Mouse (Mus musculus) T-helper 17 cell (primary cell): ENCODE data around the gene Colgalt1.

Experiments
- in situ Hi-C, 2 experiments: fragments of 300-600 bp; cut with MboI, MseI; formaldehyde crosslinking; loops; 1 replicate in 1 of 2; 2 replicates in 1 of 2; pipeline ENCODE4 v1.15.1; 2025; ENCODE audit warnings: high pct_unique_total_duplicates in 2 of 2

Colgalt1 gene

GRCm38 (mm10) chr8:71665331-71666130 lies 54.7 kb downstream of the Colgalt1 start:
- in situ Hi-C loops, result loop anchor here in 1 of 2 experiments (10.0 kb wide), 1 partner anchor 101 kb away; the partner anchor contains the start of genes Nxnl1 and Slc27a1

- in situ Hi-C loops, result loop anchor here in 1 of 2 experiments (10.0 kb wide), 1 partner anchor 102 kb away; the partner anchor contains the start of genes Nxnl1 and Slc27a1
Observed at GRCm38 (mm10) chr8:71666855-71667254, 56.1 kb downstream of the Colgalt1 start.

- in situ Hi-C loops, result loop anchor here in 1 of 2 experiments (10.0 kb wide), 1 partner anchor 102 kb away; the partner anchor contains the start of genes Nxnl1 and Slc27a1
Observed at GRCm38 (mm10) chr8:71667256-71667655, 56.5 kb downstream of the Colgalt1 start.

GRCm38 (mm10) chr8:71668220-71668975 lies 57.6 kb downstream of the Colgalt1 start:
- in situ Hi-C loops, result loop anchor here in 1 of 2 experiments (10.0 kb wide), 1 partner anchor 104 kb away; the partner anchor contains the start of genes Nxnl1 and Slc27a1

GRCm38 (mm10) chr8:71670198-71670597 lies 59.4 kb downstream of the Colgalt1 start:
- in situ Hi-C loops, result no loop called here

- in situ Hi-C loops, result no loop called here
Observed at GRCm38 (mm10) chr8:71670621-71671548, 60.1 kb downstream of the Colgalt1 start.

GRCm38 (mm10) chr8:71671549-71671965 lies 60.8 kb downstream of the Colgalt1 start, which contains the start of gene Unc13a:
Gene Unc13a (minus strand): TSS chr8:71671757.
- in situ Hi-C loops, result no loop called here

- in situ Hi-C loops, result no loop called here
Observed at GRCm38 (mm10) chr8:71672168-71672735, 61.5 kb downstream of the Colgalt1 start.

GRCm38 (mm10) chr8:71674071-71674470 lies 63.3 kb downstream of the Colgalt1 start:
- in situ Hi-C loops, result no loop called here
